Mouse (Mus musculus) cortical plate, adult 2 months (tissue): Measurements from ENCODE around the gene Pcp4l1.

ENCODE experiments used
- CTCF ChIP-seq: fragments of 200-500 bp; IDR thresholded peaks from 2 replicates; pipeline ENCODE4 v1.5.1; 2011; ENCODE audit warnings: mild to moderate bottlenecking, control low read depth, low read length; ENCODE audit not compliant: insufficient read depth; ENCODE audit errors: extremely low read depth
- POLR2A ChIP-seq: fragments of 200-500 bp; IDR thresholded peaks from 2 replicates; pipeline ENCODE4 v1.6.1; 2011; ENCODE audit warnings: mild to moderate bottlenecking, low read length, control low read depth; ENCODE audit not compliant: insufficient read depth; ENCODE audit errors: extremely low read depth

DNA sequence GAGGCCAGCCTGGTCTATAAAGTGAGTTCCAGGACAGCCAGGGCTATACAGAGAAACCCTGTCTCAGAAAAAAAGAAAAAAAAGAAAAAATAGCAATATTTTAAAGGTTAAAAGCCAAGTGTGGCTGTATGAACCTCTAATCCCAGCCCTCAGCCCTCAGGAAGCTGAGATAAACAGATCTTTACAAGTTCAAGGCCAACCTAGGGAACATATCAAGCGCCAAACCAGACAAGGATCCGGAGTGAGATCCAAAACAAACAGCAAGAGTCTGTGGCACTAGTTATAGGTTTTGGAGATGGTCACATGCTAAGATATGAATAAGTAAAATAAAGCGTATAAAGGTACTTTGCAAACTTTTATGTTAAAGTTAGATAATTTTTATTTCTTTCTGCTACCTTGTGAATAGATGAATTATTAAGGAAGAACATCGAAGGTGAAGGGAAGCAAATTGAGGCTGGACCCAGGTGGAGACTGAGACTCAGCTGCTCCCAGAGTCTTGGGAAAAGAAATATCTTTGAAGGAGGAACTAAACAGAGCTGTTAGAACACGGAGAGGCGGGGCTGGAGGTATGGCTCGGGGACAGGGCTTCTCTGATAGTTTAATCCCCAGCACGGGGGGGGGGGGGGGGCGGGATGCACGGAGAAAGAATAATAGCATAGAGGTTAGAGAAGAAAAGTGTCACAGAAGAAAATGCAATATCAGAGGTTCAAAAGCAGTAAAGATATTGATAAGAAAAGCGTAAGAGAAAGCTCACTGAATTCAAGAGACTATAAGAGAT lies 7.6 kb upstream of the Pcp4l1 start:
- TF ChIP-seq POLR2A (no peak), CTCF (no peak)
